Mouse (Mus musculus): ENCODE results near the gene Negr1.
"Not testable (repeated sequence)": the region's sequence is repeated elsewhere in the genome, so short reads cannot be mapped to it uniquely, and the experiment has no call there.

Negr1 gene

DNA sequence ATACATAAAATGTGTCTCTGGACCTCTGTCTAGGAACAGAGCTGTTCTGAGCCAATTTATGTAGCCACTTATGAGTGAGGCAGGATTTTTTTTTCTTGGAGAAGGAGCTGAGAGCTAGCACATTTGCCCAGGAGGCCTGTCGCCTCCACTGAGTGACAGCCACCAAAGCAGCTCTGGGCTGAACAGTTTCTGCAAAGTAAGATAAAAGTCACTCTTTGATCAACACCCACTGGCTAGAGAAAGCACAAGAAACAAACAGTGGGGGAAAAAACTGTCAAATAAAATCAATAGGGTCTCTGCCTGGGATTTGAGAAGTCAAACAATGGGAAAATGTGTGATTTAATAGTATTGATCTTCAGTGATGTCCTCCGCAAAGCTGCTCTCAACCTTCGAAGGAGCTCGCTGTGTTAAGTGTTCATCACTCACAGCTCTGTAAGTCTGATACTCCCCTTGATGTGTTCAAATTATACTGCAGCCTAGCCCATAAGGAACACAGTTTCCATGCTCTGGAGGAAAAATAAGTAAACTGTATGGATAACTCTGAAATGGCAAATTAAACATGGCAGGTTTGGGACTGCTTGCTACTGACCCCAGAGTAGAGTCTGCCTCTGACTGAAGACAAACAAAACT is 470.0 kb downstream of the Negr1 start:
- DNase-seq: peak; percentile 34

DNA sequence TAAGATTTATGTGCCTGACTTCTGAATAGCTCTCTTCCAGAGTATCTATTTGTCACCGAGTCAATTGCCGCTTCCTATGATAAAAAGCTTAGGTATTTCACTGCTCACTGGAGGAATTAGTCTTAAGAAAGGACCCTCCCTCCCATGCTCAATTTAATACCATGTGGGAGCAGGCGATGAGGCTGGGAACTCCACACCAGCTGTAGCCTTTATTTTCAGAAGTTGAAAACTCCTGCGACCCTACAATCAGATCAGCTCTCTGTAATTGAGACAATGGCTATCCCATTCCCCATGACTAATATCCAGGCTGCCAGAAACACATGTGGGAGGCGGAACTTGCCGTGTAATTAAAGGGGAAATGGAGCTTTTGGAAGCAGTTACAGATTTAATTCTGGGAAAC is 474.4 kb downstream of the Negr1 start:
- DNase-seq: no peak

DNA sequence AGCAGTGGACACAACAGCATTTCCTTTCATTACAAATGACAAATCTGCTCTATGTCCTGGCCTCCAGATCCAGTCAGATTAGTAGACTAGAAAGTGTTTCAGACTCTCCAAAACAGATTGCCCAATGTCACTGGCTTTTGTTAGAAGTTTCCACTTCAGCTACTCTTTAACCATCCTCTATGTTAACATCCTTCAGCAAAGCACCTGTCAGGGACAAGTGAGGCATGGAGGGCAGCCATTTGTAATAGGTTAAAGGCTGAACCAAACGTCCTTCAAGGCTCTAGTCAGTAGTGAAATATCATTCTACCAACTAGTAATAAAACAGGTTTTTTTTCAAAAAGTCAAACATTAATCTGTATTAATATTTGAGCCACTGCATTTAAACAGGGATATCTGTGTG is 475.0 kb downstream of the Negr1 start:
- no peak for DNase-seq

DNA sequence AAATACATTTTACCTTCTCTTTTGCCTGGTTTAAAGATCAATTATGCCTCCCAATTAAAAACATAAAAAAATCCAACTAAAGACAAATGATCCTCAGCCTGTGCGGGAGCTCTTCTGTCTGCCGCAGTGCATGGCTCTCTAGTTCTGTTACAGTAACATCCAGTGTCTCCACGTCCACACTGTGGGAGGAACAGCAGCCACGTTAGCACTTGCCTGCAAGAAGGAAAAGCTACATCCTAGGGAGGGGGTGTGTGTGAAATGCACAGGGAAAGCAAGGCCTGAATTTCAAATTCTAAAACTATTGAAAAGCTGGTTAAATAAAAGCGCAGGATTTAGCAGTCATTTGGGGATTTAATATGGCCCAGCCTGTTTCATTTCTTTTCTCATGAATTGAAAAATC is 479.0 kb downstream of the Negr1 start:
- DNase-seq: no peak

DNA sequence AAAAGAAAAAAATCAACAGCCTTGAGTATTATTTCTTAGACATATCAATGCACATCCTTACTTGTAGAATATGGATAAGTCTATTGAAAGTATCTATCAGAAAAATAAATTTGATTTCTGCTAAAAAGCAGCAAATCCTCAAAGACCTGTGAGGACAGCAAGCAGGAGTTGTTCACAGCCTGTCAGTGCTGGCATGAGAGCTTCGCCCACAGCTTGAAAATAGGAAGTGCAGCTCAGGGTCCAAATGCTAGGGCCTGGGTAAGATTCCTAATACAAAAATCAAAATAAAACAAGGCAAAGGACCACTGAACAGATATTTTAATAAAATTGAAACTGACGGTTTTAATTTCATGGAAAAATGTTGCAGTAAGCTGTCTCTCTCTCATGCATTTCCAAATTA is 483.0 kb downstream of the Negr1 start:
- no peak for DNase-seq

DNA sequence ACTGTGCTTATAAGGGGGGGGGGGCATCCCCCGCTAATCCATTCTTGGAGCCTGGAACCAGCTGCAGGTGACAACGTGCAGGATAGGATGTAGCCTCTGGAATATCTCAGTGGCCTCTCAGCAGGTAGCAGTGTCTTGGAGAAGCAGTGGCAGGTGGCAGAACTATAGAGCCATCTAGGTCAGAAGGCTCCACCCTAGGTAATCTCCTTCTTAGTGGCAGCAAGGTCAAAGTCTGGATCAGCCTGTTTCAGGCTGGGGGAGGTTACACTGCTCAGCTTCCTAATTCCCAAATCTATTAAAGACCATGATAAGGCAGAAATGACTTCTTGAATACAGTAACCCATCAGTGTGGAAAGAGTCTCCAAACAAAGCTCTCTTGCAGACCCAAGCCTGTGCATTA is 502.8 kb downstream of the Negr1 start:
- DNase-seq: not testable (repeated sequence)

DNA sequence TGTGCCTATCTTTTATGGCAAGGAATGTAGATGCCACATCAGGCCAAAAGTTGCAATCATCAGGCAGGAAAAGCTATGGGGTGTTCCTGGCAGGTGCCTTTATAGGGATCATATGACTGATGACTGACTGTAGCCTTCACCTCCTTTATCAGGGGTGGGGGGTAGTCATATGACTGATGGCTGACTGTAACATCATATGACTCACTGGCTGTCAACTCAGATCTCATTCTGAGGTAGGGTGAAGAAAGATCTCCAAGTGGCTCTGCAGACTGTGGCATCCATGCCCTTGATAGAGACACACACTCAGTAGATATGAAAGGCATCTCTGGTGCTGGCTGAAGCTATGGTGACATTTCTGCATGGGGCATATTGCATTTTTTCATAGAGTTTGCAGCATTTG is 504.7 kb downstream of the Negr1 start:
- DNase-seq: no peak

DNA sequence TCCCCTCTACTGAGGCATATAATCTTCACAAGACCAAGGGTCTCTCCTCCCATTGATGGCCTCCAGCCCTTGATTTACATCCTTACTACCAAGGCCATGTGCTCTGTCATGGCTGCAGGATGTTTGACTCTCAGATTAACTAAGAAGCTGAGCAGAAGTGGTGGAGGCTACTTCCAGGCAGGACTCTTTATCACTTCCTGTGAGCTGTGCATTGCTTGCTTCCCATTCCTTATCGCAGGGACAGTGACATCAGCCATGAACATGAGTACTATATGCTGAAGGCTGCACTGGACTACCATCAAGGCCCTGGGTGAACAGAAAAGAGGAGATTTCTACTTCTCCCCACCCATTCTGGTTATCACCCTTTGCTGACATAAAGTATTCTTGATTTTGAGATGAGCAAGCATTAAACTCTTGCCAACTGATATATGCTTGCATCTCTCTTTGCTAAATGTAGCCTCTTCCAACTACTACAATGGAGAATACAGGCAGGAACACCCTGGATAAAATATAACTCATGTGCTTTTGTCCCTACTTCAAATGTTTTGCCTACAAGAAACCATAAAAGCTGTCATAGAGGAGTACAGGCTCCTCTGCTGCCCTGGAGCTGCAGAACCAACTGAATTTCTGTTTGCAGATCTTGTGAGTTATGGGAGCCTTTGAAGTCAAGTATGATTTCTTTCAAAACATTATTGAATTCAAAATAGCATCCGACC is 517.8 kb downstream of the Negr1 start:
- no peak for DNase-seq

DNA sequence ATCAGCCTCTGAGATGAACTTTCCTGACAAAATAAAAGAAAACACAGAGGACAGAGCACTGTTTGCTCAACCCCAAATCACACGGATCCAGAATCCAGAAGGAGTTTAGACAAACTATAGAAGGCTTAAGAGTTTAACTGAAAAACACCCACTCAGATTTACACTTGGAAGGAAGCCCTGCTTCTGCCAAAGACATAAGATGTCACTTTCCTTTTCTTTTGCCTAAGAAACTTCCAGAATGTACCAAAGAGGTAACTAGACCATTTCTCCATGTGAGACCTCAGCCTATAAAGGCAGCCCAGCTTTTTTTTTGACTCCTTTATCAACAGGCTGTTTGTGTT is 518.3 kb downstream of the Negr1 start:
- DNase-seq: no peak

DNA sequence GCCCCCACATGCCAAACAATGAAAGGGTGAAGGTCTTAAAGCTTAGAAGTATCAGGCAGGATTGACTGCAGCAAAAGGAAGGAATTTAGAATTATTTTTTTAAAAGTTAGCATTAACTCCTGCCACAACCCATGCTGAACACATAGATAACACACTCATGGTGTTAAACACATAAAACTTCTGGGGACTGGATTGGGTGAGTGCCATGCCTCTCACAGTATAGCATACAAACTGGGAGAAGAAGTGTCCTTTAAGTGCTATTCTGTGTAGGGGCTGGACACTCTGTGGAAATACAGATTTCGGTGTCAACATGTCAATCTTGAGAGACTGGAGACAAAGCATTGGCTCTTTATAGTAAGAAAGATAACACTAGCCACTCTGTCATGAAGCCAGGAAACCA is 519.0 kb downstream of the Negr1 start:
- DNase-seq: no peak

DNA sequence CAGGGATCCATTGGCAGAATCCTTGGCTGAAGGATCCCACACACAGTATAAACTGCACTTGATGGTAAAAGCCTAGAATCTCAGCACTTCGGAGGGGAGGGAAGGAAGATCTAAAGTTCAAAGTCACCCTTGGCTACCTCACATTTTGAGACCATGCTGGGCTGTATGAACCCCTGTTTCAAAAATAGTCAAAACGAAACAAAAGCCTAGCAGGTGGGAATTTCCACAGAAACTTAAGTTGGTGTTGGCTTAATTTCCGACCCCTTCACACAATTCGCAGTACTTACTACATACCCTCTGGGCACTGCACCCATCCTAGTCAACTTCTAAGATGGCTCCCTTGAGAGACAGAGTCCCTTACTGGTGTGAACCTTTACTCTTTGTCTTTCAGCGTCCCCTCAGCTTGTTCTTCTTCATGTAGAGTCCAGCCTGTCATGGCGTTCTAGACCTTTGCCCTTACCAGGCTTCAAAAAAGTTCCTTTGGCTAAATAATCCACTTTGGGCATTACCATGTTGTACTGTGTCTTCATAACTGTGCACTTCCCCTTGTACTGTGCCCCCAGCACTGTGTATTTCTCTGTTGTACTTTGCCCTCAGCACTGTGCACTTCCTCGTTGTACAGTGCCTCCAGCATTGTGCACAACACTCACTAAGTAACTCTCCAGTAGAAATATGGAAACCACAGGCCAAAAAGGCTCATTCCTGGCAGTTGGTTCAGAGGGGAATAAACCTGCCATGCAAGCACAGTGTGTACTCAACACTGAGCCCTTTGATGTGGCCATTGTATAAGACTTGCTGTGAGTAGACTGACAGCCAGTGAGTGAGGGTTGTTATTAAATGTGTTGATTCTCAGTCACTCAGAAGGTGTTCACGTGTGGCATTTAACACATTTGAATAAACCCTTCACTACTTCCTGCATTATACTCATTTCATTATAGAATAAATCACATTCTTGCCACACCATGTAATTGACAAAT is 521.5 kb downstream of the Negr1 start:
- no peak for DNase-seq

DNA sequence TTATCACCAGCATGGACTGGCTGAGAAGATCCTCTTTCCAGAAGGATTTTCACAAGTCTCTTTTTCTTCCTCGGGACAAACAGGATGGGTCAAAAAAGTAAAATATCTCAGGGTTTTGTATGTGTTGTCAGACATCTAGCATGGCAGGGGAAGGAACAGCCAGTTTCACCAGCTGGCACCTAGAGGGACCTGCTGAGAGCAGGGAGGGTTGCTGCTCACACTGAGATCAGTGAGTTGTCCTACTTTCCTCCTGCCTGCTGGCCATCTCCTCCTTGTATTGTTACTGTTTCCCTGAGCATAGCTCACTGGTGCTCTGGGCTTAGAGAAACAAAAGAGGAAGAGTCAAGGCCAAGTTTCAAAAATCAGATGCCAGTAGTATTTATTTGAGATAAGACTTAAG is 523.6 kb downstream of the Negr1 start:
- no peak for DNase-seq

DNA sequence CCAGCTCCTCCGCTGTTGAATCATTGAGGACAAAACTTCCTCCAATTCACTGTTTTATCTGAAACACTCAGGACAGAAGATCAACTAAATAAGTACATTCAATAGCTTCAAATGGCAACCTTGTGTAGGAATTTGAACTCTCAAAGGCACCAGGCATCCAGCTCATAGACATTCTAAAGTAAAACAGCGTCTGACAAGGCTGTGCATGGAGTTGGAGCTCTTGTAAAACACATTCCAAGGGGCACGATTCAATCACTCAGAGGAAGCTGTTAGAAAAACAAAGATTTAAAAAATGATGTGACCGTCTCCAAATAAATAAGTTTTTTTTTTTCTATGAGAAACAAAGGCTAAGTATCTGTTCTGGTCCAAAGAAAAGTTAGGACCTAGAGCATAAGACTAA is 528.5 kb downstream of the Negr1 start:
- DNase-seq: no peak

DNA sequence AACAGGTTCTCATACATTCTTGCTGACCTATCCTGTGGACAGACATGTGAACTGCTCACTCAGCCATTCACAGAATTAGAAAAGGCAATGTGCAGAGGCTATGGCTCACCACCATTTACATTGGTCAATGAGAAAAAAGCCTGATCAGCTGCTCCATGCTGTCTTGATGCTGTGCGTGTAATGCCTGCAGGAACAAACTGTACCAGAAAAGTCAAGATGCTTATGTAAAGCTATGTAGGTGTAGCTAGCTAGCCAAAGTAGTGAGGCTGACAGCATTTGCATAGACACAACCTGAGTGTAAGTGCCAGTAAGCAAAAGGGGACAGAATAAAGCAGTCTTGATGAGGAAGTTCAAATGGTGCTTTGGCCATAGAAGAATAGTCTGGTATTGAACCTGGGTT is 534.7 kb downstream of the Negr1 start:
- DNase-seq: no peak

DNA sequence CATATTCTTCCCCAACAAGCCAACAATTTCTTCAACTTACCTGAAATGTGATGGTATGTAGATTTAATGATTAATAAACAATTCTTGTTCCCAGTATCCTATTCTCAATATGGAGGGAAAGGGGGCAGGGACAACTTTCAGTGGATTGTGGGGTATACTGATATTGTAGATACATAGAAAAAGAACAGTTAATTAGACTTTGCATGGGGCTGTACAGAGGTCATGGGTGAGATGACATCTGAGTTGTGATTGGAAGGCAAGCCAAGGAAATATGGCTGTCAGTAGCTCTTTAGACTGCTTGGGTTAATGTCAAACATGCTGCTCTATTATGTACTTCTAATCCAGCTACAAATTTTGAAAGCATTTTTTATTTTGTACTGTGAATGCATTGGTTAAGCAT is 535.9 kb downstream of the Negr1 start:
- no peak for DNase-seq

DNA sequence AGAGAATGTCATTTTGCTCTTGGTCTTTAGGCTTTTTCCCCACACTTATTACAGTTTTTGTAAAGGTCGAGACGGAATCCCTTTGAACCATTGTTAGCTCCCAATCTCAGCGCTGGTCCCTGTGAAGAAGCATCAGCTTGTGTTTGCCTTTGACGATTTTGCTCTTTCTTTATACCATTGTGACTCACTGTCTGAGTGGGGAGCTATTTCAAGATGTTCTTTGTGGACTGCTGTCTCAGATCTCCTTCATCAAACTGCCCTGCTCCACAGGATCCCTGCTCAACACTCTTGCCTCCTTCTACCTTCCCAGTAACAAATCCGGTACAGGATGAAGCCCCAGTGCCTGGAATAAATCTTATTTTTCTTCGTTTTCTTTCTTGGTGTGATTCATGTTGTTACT is 536.8 kb downstream of the Negr1 start:
- DNase-seq: no peak

DNA sequence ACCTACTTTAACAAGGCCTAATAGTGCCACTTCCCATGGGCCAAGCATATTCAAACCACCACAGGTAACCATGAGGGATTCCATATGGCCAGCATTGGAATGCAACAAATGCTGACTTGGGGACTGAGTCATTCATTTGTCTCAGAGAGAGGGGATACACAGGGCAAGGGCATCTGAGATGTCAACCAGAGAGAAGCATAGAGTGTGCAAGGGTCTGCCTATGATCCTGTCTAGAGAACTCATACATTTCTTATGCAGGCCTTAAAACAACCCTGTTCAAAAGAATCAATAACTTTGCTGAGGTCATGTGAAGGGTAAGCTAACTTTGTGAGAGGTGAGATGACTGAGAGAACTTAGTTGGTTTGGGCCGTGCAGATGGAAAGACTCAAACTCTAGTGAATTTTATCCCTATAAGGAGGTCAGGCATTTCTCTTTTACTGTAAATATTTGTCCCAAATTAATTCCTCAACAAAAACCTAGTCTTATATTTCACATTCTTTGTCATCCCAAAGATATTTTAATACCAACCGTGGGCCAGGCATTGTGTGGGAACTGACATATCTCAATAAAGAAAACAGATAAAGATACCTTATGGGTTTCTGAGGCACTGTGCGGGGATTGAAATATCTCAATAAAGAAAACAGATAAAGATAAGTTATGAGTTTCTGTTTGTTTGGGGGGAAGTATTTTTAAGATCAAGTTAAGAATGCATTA is 543.4 kb downstream of the Negr1 start:
- DNase-seq: no peak

DNA sequence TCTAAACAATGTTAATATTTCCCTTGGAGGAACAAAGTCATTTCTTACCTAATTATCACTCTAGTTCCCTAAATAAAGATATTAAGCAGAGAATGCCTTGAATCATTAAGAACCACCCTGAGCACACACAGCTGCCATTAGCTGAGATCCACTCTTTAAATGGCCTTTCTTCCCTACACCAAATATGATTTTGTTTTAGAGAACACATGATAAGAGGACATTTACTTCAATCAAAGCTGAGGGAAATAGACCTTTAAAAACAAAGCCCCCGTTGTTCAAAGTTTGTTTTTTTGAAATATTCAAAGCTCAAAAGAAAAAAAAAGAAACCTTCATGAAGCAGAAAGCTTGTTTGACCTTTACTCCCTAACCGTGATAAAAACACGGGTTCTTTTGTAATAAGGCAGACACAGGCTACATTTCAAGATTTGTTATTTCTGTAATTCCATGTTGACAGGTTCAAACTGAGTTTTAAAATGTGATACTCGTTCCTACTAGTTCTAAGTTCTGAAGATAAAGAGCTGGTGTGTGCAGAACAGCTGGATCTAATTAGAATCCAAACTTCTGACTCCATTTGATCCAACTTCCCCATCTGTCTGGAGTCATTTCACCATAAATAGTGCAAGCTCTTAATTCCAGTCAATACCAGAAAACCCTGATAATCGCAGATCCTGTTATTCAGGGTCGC is 544.1 kb downstream of the Negr1 start:
- DNase-seq: no peak

DNA sequence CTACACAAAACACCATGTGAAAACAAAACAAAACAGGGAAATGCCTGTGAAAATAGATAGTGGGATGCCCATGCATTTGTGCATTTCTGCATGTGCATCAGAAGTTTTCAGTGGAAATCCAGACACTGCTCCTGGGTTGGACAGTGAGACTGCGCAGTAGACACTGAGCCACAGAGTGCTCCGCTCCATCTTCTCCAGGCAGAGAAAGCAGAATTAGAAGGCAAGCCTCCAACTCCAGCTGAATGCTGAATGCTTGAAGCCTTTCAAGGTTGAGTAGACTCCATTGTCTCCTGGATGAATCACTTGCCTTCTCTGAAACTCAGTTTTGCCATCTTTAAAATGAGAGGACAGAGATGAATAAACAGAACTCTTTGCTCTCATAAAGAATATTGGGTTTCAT is 546.6 kb downstream of the Negr1 start:
- DNase-seq: no peak

DNA sequence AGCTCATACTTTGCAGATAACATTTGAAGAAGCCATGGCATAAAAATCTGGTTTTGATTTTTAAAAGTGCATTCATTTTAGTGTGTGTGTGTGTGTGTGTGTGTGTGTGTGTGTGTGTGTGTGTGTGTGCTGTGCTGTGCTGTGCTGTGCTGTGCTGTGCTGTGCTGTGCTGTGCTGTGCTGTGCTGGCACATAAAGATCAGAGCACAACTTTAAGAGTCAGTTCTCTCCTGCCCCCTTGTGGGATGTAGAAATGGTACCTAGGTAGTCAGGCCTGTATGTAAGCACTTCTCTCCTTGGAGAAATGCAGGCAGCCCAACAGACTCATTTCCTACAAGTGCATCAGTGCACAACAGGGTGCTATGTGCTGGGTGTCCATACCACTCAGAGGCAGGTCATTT is 547.7 kb downstream of the Negr1 start:
- DNase-seq: no peak

DNA sequence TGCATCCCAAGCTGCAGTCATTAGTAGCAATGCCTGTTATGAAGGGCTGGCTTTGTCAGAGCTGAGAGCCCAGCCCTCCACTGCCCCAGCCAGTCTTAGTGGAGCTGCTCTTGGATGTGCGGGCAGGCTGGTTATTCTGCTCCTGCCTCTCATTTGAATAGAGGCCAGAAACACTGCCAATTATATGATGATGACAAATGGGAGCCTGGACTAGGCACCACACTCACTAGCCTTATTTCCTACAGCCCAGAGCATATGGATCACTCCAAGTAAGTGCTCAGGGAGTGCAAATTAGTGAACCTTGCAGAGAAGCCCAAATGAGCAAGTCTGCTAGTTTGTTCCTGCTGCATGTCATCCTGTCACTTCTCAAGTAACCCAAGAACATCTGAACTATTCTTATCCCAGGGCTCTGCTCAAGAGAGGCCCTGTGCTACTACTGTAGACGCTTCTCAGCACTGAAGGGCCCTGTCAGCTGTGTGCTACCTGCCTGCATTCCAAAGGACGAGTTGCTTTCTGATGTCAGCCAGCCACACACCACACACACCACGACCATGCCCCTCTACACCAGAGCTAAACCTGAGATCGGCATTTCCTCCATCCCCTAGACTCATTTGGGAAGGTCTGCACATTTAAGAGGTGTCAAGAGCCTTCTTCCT is 553.6 kb downstream of the Negr1 start:
- no peak for DNase-seq

DNA sequence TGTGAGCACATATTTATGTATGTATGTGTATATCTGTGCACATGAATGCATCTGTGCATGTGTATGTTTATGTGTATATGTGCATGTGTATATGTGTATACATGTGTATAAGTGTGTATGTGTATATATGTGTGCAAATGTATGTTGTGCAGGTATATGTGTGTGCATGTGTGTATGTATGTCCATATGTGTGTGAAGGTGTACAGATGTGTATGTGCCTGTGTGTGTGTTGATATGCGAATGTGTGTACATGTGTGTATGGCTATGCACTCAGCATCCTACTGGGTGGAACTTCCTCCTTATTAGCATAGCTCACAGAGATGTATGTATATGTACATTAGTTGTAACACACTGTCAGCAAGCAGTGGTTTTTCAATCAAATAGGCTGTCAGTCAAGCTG is 554.4 kb downstream of the Negr1 start:
- no peak for DNase-seq
